Mouse (Mus musculus) left cerebral cortex, adult 11 months (tissue): Measurements from ENCODE around the gene Aldh1l2.
"Not testable (repeated sequence)": the region's sequence is repeated elsewhere in the genome, so short reads cannot be mapped to it uniquely, and the experiment has no call there.

Experiments
- DNase-seq: peaks from one replicate; pipeline ENCODE4 v3.0.0; 2022; ENCODE audit warnings: low spot score

Gene Aldh1l2

GRCm38 (mm10) chr10:83533910-83534283 is at the start of gene Aldh1l2:
TSS of gene Aldh1l2 (minus strand) at chr10:83534140.
- DNase-seq, result no peak

GRCm38 (mm10) chr10:83565449-83566441 is 31.8 kb upstream of the Aldh1l2 start:
- DNase-seq, result no peak

- DNase-seq, result no peak
These were observed 29.1 kb upstream of the Aldh1l2 start for GRCm38 (mm10) chr10:83563005-83563404.

- DNase-seq, result no peak
These were observed 11.4 kb upstream of the Aldh1l2 start for GRCm38 (mm10) chr10:83545341-83545740.

GRCm38 (mm10) chr10:83544103-83544479 is 10.2 kb upstream of the Aldh1l2 start:
- no peak for DNase-seq

GRCm38 (mm10) chr10:83543439-83544102 is 9.6 kb upstream of the Aldh1l2 start, which contains the start of gene Washc4:
TSS of gene Washc4 (plus strand) at chr10:83543752.
- peak; percentile 89 for DNase-seq

- DNase-seq, result no peak
These were observed 8.3 kb upstream of the Aldh1l2 start for GRCm38 (mm10) chr10:83542241-83542640.

- DNase-seq, result no peak
These were observed 6.2 kb upstream of the Aldh1l2 start for GRCm38 (mm10) chr10:83540092-83540491.

- no peak for DNase-seq
These were observed 5.5 kb upstream of the Aldh1l2 start for GRCm38 (mm10) chr10:83539311-83539980.

- no peak for DNase-seq
These were observed 2.5 kb upstream of the Aldh1l2 start for GRCm38 (mm10) chr10:83536436-83536835.

GRCm38 (mm10) chr10:83533258-83533909 is 556 bp downstream of the Aldh1l2 start:
- peak; percentile 34 for DNase-seq

GRCm38 (mm10) chr10:83530384-83530967 is 3.5 kb downstream of the Aldh1l2 start:
- no peak for DNase-seq

GRCm38 (mm10) chr10:83524238-83524637 is 9.7 kb downstream of the Aldh1l2 start:
- DNase-seq, result not testable (repeated sequence)

- DNase-seq, result no peak
These were observed 12.9 kb downstream of the Aldh1l2 start for GRCm38 (mm10) chr10:83520990-83521389.

GRCm38 (mm10) chr10:83513736-83514135 is 20.2 kb downstream of the Aldh1l2 start:
- no peak for DNase-seq

- no peak for DNase-seq
These were observed 22.6 kb downstream of the Aldh1l2 start for GRCm38 (mm10) chr10:83511304-83511703.

- no peak for DNase-seq
These were observed 24.8 kb downstream of the Aldh1l2 start for GRCm38 (mm10) chr10:83508962-83509660.

GRCm38 (mm10) chr10:83497321-83497720 is 36.6 kb downstream of the Aldh1l2 start:
- no peak for DNase-seq

GRCm38 (mm10) chr10:83490506-83490905 is 43.4 kb downstream of the Aldh1l2 start:
- DNase-seq, result no peak

GRCm38 (mm10) chr10:83477286-83477685 is 56.7 kb downstream of the Aldh1l2 start:
- DNase-seq, result no peak

- DNase-seq, result no peak
These were observed 58.7 kb downstream of the Aldh1l2 start for GRCm38 (mm10) chr10:83475226-83475625.
